Mouse (Mus musculus) MEL (cell line): ENCODE results near the gene Snx15. TPM values are rescaled to one million over a fixed set of nuclear protein-coding genes. Genes with fewer than 3 reads are reported as not detected.

Source experiments
- DNase-seq: peaks from one replicate; pipeline ENCODE4 v3.0.0; 2011; ENCODE audit warnings: low read depth, low spot score
- H3K27ac ChIP-seq: 2 replicates; pipeline ENCODE4 v1.5.1; 2012; ENCODE audit warnings: low read depth, mild to moderate bottlenecking, control low read depth, low read length, moderate library complexity; ENCODE audit not compliant: control insufficient read depth
- H3K27me3 ChIP-seq, 2 experiments: fragments of 150-350 bp in 1 of 2; sonication (generic) in 1 of 2; 2 replicates each; pipeline ENCODE4 v1.6.1; 2012; ENCODE audit warnings: low read length in 2 of 2, mild to moderate bottlenecking in 2 of 2, improper control_type of control experiment in 1 of 2, moderate library complexity in 1 of 2; ENCODE audit not compliant: insufficient read depth in 2 of 2, control insufficient read depth in 1 of 2
- H3K36me3 ChIP-seq, 2 experiments: 2 replicates each; pipeline ENCODE4 v1.6.1; 2012 to 2014; ENCODE audit warnings: low read length in 2 of 2, improper control_type of control experiment in 1 of 2, inconsistent platforms in 1 of 2, mild to moderate bottlenecking in 1 of 2; ENCODE audit not compliant: insufficient read depth in 2 of 2, control insufficient read depth in 1 of 2
- H3K4me1 ChIP-seq, 2 experiments: fragments of 150-350 bp in 1 of 2; sonication (generic) in 1 of 2; 2 replicates each; pipeline ENCODE4 v1.6.1; 2012; ENCODE audit warnings: low read length in 2 of 2, improper control_type of control experiment in 1 of 2, mild to moderate bottlenecking in 1 of 2; ENCODE audit not compliant: insufficient read depth in 2 of 2, control insufficient read depth in 1 of 2
- H3K4me3 ChIP-seq, 2 experiments: fragments of 150-350 bp in 1 of 2; sonication (generic) in 1 of 2; 2 replicates each; pipeline ENCODE4 v1.5.1; 2012; ENCODE audit warnings: low read depth in 2 of 2, low read length in 2 of 2, mild to moderate bottlenecking in 2 of 2, moderate library complexity in 2 of 2, control low read depth in 1 of 2, improper control_type of control experiment in 1 of 2; ENCODE audit not compliant: control insufficient read depth in 1 of 2, insufficient read depth in 1 of 2
- H3K79me2 ChIP-seq: 2 replicates; pipeline ENCODE4 v1.6.1; 2012; ENCODE audit warnings: mild to moderate bottlenecking, low read length, moderate library complexity; ENCODE audit not compliant: control insufficient read depth, poor library complexity, insufficient read depth
- H3K9ac ChIP-seq: 2 replicates; pipeline ENCODE4 v1.6.1; 2012; ENCODE audit warnings: low read depth, mild to moderate bottlenecking, control low read depth, low read length, moderate library complexity; ENCODE audit not compliant: control insufficient read depth, poor library complexity, severe bottlenecking
- H3K9me3 ChIP-seq: fragments of 150-350 bp; sonication (generic); replicated peaks from 2 replicates; pipeline ENCODE4 v1.6.1; 2012; ENCODE audit warnings: mild to moderate bottlenecking, low read length, improper control_type of control experiment, moderate library complexity; ENCODE audit not compliant: insufficient read depth
- BHLHE40 ChIP-seq: IDR thresholded peaks from 2 replicates; pipeline ENCODE4 v1.6.1; 2012; ENCODE audit warnings: low read depth, mild to moderate bottlenecking, inconsistent platforms, low read length, improper control_type of control experiment, borderline replicate concordance
- CHD1 ChIP-seq: IDR thresholded peaks from 2 replicates; pipeline ENCODE4 v1.6.1; 2012; ENCODE audit warnings: low read depth, mild to moderate bottlenecking, inconsistent platforms, low read length, improper control_type of control experiment
- CTCF ChIP-seq, 3 experiments: IDR thresholded peaks in 2 of 3; conservative IDR thresholded peaks in 1 of 3; 2 replicates each; pipeline ENCODE4 v1.5.1; 2011 to 2012; ENCODE audit warnings: low read length in 3 of 3, low read depth in 2 of 3, mild to moderate bottlenecking in 2 of 3, improper control_type of control experiment in 1 of 3, inconsistent platforms in 1 of 3, mixed read lengths in 1 of 3, moderate library complexity in 1 of 3; ENCODE audit not compliant: control insufficient read depth in 1 of 3, insufficient read depth in 1 of 3, poor library complexity in 1 of 3, severe bottlenecking in 1 of 3
- E2F4 ChIP-seq: IDR thresholded peaks from 2 replicates; pipeline ENCODE4 v1.6.1; 2011; ENCODE audit warnings: low read depth, low read length, improper control_type of control experiment, borderline replicate concordance
- ELF1 ChIP-seq: IDR thresholded peaks from 2 replicates; pipeline ENCODE4 v1.6.1; 2014; ENCODE audit warnings: low read depth, mild to moderate bottlenecking, inconsistent platforms, low read length, improper control_type of control experiment, moderate library complexity
- ETS1 ChIP-seq: IDR thresholded peaks from 2 replicates; pipeline ENCODE4 v1.6.1; 2012; ENCODE audit warnings: low read depth, mild to moderate bottlenecking, inconsistent platforms, low read length, improper control_type of control experiment, moderate library complexity
- HCFC1 ChIP-seq: IDR thresholded peaks from 2 replicates; pipeline ENCODE4 v1.6.1; 2012; ENCODE audit warnings: low read depth, mild to moderate bottlenecking, inconsistent platforms, low read length, improper control_type of control experiment, moderate library complexity
- JUND ChIP-seq: IDR thresholded peaks from 2 replicates; pipeline ENCODE4 v1.6.1; 2011; ENCODE audit warnings: low read depth, mild to moderate bottlenecking, improper control_type of control experiment, low read length
- MAX ChIP-seq: IDR thresholded peaks from 2 replicates; pipeline ENCODE4 v1.6.1; 2011; ENCODE audit warnings: low read length, improper control_type of control experiment
- MEF2A ChIP-seq: IDR thresholded peaks from 2 replicates; pipeline ENCODE4 v1.6.1; 2014; ENCODE audit warnings: low read depth, mild to moderate bottlenecking, inconsistent platforms, low read length, improper control_type of control experiment; ENCODE audit not compliant: poor library complexity, insufficient replicate concordance, severe bottlenecking; ENCODE audit errors: extremely low read depth
- MXI1 ChIP-seq: IDR thresholded peaks from 2 replicates; pipeline ENCODE4 v1.6.1; 2011; ENCODE audit warnings: mild to moderate bottlenecking, low read depth, low read length, improper control_type of control experiment
- MYB ChIP-seq: IDR thresholded peaks from 2 replicates; pipeline ENCODE4 v1.6.1; 2011; ENCODE audit warnings: mild to moderate bottlenecking, low read depth, low read length, improper control_type of control experiment
- MYC ChIP-seq: IDR thresholded peaks from 2 replicates; pipeline ENCODE4 v1.6.1; 2011; ENCODE audit warnings: low read depth, mild to moderate bottlenecking, low read length, improper control_type of control experiment, moderate library complexity
- NELFE ChIP-seq: IDR thresholded peaks from 2 replicates; pipeline ENCODE4 v1.6.1; 2011; ENCODE audit warnings: low read depth, low read length, improper control_type of control experiment
- POLR2A ChIP-seq, 2 experiments: IDR thresholded peaks; 2 replicates each; pipeline ENCODE4 v1.6.1; 2011 to 2012; ENCODE audit warnings: low read length in 2 of 2, mild to moderate bottlenecking in 2 of 2, control low read depth in 1 of 2, improper control_type of control experiment in 1 of 2, low read depth in 1 of 2, moderate library complexity in 1 of 2; ENCODE audit not compliant: control insufficient read depth in 1 of 2, insufficient read depth in 1 of 2, poor library complexity in 1 of 2
- POLR2AphosphoS2 ChIP-seq: IDR thresholded peaks from 2 replicates; pipeline ENCODE4 v1.6.1; 2011; ENCODE audit warnings: low read length, improper control_type of control experiment
- POLR2AphosphoS5 ChIP-seq: IDR thresholded peaks from 2 replicates; pipeline ENCODE4 v1.6.1; 2012; ENCODE audit warnings: low read depth, borderline replicate concordance, mild to moderate bottlenecking, inconsistent platforms, low read length, moderate library complexity, mixed read lengths
- RAD21 ChIP-seq: IDR thresholded peaks from 2 replicates; pipeline ENCODE4 v1.6.1; 2011; ENCODE audit warnings: mild to moderate bottlenecking, low read depth, low read length, improper control_type of control experiment
- RCOR1 ChIP-seq: IDR thresholded peaks from 2 replicates; pipeline ENCODE4 v1.6.1; 2012; ENCODE audit warnings: low read depth, mild to moderate bottlenecking, inconsistent platforms, low read length, improper control_type of control experiment
- SIN3A ChIP-seq: IDR thresholded peaks from 2 replicates; pipeline ENCODE4 v1.6.1; 2012; ENCODE audit warnings: low read length, improper control_type of control experiment, inconsistent platforms
- SMC3 ChIP-seq: IDR thresholded peaks from 2 replicates; pipeline ENCODE4 v1.6.1; 2011; ENCODE audit warnings: low read depth, low read length, improper control_type of control experiment
- TAL1 ChIP-seq: IDR thresholded peaks from 2 replicates; pipeline ENCODE4 v1.6.1; 2012; ENCODE audit warnings: mild to moderate bottlenecking, inconsistent platforms, low read length, moderate library complexity, mixed read lengths
- TBP ChIP-seq: IDR thresholded peaks from 2 replicates; pipeline ENCODE4 v1.8.0; 2011; ENCODE audit warnings: low read depth, low read length, improper control_type of control experiment
- TCF12 ChIP-seq: IDR thresholded peaks from 2 replicates; pipeline ENCODE4 v1.6.1; 2014; ENCODE audit warnings: low read depth, mild to moderate bottlenecking, inconsistent platforms, low read length, improper control_type of control experiment, moderate library complexity
- UBTF ChIP-seq: IDR thresholded peaks from 2 replicates; pipeline ENCODE4 v1.6.1; 2012; ENCODE audit warnings: low read depth, mild to moderate bottlenecking, inconsistent platforms, low read length, improper control_type of control experiment, moderate library complexity, borderline replicate concordance; ENCODE audit not compliant: insufficient read depth
- USF1 ChIP-seq: IDR thresholded peaks from 2 replicates; pipeline ENCODE4 v1.6.1; 2014; ENCODE audit warnings: low read depth, mild to moderate bottlenecking, inconsistent platforms, low read length, improper control_type of control experiment, moderate library complexity
- ZC3H11A ChIP-seq: IDR thresholded peaks from 2 replicates; pipeline ENCODE4 v1.6.1; 2012; ENCODE audit warnings: low read depth, mild to moderate bottlenecking, inconsistent platforms, low read length, improper control_type of control experiment
- ZKSCAN1 ChIP-seq: IDR thresholded peaks from 2 replicates; pipeline ENCODE4 v1.6.1; 2012; ENCODE audit warnings: low read depth, mild to moderate bottlenecking, inconsistent platforms, low read length, improper control_type of control experiment, moderate library complexity
- ZMIZ1 ChIP-seq: IDR thresholded peaks from 2 replicates; pipeline ENCODE4 v1.6.1; 2012; ENCODE audit warnings: low read depth, mild to moderate bottlenecking, inconsistent platforms, low read length, improper control_type of control experiment, moderate library complexity
- polyA plus RNA-seq, 2 experiments: library from polyadenylated mRNA; stranded (reverse) in 1 of 2; unstranded in 1 of 2; fragments of >175 nt in 1 of 2; fragments of >200 nt in 1 of 2; gene quantifications; 2 replicates each; pipeline versions ENCODE4 v1.2.1 to v1.2.4; 2012; ENCODE audit warnings: low replicate concordance in 2 of 2, low read depth in 1 of 2; ENCODE audit not compliant: insufficient read length in 2 of 2, insufficient read depth in 1 of 2, missing spikeins in 1 of 2
- total RNA-seq: library from RNA; depleted of rRNA; stranded (reverse); fragments of 300-350 nt; gene quantifications from 2 replicates; pipeline ENCODE4 v1.2.3, GENCODE M21; 2012; rRNA removed

Snx15 gene
- total RNA-seq (14.9 and 20.4 TPM in 2 replicates), polyA plus RNA-seq (10 to 100 TPM in 1 of 2 experiments, not detected in 1; 35.3 TPM)

DNA sequence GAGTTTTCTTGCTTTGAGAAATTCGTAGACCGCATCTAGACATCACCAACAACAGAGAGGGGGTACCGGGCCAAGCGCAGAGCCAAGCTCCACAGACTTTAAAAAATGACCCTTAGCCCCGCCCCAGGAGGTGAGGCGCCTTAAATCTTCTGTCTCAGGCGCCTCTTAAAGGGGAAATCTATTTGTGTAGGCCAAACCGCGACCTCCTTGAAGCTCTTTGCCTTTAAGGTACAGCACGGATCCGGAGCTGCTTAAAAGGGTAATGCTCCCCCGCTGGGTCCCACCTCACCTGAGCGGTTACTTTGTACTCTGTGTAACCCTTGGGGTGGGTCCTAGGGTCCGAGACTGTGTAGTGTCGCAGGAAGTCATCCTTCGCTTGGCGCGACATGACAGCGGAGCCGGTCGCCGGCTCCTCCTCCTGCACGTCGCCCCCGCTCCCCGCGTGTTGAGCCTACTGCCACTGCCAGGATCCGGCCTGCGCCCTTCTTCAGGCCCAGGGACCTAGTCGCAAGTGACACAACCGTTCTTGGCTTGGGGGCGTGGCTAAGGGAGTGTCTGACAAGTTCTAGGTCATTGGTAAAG, at the start of gene Snx15:
Gene Snx15 (minus strand): TSS at position 545 of the 582 bp plus-strand sequence.
- peaks cover 9 to 34% of the 10 kb centered on the region in 2 experiments; a peak in 3 of 4 replicates for H3K4me1 ChIP-seq

DNA sequence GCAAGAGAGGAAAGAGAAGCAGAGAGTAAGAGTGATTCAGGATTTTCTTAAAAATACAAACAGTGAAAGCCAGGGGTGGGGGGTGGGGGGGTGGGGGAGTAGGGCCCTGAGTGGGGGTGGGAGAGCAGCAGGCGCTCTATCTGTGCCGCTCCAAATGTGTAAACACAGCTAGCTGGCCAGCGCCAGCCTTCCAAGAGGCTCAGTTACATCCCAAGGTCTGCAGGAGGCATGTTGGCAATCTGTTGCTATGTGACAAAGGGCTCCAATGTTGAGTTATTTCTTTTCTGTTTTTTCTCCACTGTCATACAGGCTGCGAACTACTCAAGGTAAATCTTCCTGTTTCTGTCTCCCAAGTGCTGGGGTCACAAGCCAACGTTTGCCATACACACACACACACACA, 46.7 kb upstream of the Snx15 start:
- Histone ChIP-seq H3K4me1 (no peaks in the 10 kb centered on the region), H3K36me3 (no peaks in the 10 kb centered on the region), H3K79me2 (no peaks in the 10 kb centered on the region), H3K9ac (no peak overlapping the region), H3K27me3 (peaks cover 0 to 3% of the 10 kb centered on the region in 2 experiments; a peak in 3 of 4 replicates), H3K4me3 (no peak overlapping the region), H3K9me3 (no peaks in the 10 kb centered on the region), H3K27ac (no peak overlapping the region)
- DNase-seq = no peak
- TF ChIP-seq ZC3H11A (no peak), E2F4 (no peak), ETS1 (no peak), MXI1 (no peak), RCOR1 (no peak), POLR2AphosphoS5 (no peak), USF1 (no peak), SMC3 (no peak), SIN3A (no peak), RAD21 (no peak), ZMIZ1 (no peak), ELF1 (no peak), CHD1 (no peak)

More for the DNA sequence above, at the start of gene Snx15:
- Histone ChIP-seq H3K27ac (peak within 1 kb of the TSS; percentile 93), H3K27me3 (no peaks in the 10 kb centered on the region), H3K36me3 (peaks cover 0 to 22% of the 10 kb centered on the region in 2 experiments; a peak in 2 of 4 replicates), H3K4me3 (peak within 1 kb of the TSS; percentile 57 to 82), H3K79me2 (peaks cover 1% of the 10 kb centered on the region; the same call in 1 of the 2 replicates), H3K9me3 (no peaks in the 10 kb centered on the region), H3K9ac (peak within 1 kb of the TSS; percentile 87)
- TF ChIP-seq MAX (peak; percentile 73; the same call in 1 of the 2 replicates), CHD1 (no peak), TAL1 (no peak), MYB (no peak), MYC (0 out of 2 replicates have a peak, but pooled peaks have one; percentile 16), RCOR1 (no peak), TCF12 (0 out of 2 replicates have a peak, but pooled peaks have one; percentile 13), POLR2AphosphoS2 (no peak), MXI1 (peak; percentile 66), MEF2A (no peak), CTCF (IDR thresholded peaks at IDR 0.05 in 2 of 3, conservative IDR thresholded peaks at IDR 0.05 in 1 of 3; ENCODE audit: control insufficient read depth in 1 of 3, insufficient read depth in 1 of 3, low read depth in 2 of 3, low read length in 3 of 3, poor library complexity in 1 of 3, severe bottlenecking in 1 of 3) (no peak), ZKSCAN1 (no peak), ELF1 (no peak; the same call in 1 of the 2 replicates), NELFE (peak; percentile 40), POLR2AphosphoS5 (no peak), HCFC1 (peak; percentile 83), POLR2A (IDR thresholded peaks at IDR 0.05; ENCODE audit: control insufficient read depth in 1 of 2, insufficient read depth in 1 of 2, low read depth in 1 of 2, low read length in 2 of 2, poor library complexity in 1 of 2) (peak; percentile 18 to 69; a peak in 3 of 4 replicates), SIN3A (peak; percentile 99), ZMIZ1 (no peak), JUND (no peak), UBTF (0 out of 2 replicates have a peak, but pooled peaks have one; percentile 59), E2F4 (no peak; the same call in 1 of the 2 replicates), TBP (peak; percentile 67), BHLHE40 (peak; percentile 5; the same call in 1 of the 2 replicates), ZC3H11A (peak; percentile 60)
- peak; percentile 99 for DNase-seq
